Mouse (Mus musculus) ES-E14 (cell line): ENCODE measurements at regions not wholly inside any gene's neighbourhood (a gene's known extent, or its start where the extent isn't known, plus 50 kb on each side); places are given as distances from the start of the nearest gene placed in this dataset.

Experiments
- CHD2 ChIP-seq: IDR thresholded peaks from 2 replicates; pipeline ENCODE4 v1.6.1; 2014; ENCODE audit warnings: mild to moderate bottlenecking, low read depth, low read length, inconsistent platforms
- HCFC1 ChIP-seq: IDR thresholded peaks from 2 replicates; pipeline ENCODE4 v1.6.1; 2012; ENCODE audit warnings: low read length, inconsistent platforms, borderline replicate concordance; ENCODE audit not compliant: insufficient read depth
- MAFK ChIP-seq: IDR thresholded peaks from 2 replicates; pipeline ENCODE4 v1.6.1; 2014; ENCODE audit warnings: mild to moderate bottlenecking, low read depth, low read length, inconsistent platforms; ENCODE audit not compliant: insufficient read depth
- ZC3H11A ChIP-seq: IDR thresholded peaks from 2 replicates; pipeline ENCODE4 v1.6.1; 2012; ENCODE audit warnings: low read depth, mild to moderate bottlenecking, inconsistent platforms, low read length, borderline replicate concordance
- ZNF384 ChIP-seq: IDR thresholded peaks from 2 replicates; pipeline ENCODE4 v1.6.1; 2012; ENCODE audit warnings: low read depth, low read length, inconsistent platforms

GRCm38 (mm10) chr9:4975073-4975472 is 179.0 kb upstream of the Gria4 start:
- TF ChIP-seq ZNF384: no peak
- no peak for TF ChIP-seq HCFC1
- no peak for TF ChIP-seq MAFK
- TF ChIP-seq CHD2: no peak
- TF ChIP-seq ZC3H11A: no peak
